Mouse (Mus musculus) WW6 (cell line): ENCODE data around the gene Csf1.

Experiments used
- DNase-seq: peaks from one replicate; pipeline ENCODE4 v3.0.0-alpha.2; 2013; ENCODE audit warnings: low read depth, low spot score

The Csf1 gene

DNA sequence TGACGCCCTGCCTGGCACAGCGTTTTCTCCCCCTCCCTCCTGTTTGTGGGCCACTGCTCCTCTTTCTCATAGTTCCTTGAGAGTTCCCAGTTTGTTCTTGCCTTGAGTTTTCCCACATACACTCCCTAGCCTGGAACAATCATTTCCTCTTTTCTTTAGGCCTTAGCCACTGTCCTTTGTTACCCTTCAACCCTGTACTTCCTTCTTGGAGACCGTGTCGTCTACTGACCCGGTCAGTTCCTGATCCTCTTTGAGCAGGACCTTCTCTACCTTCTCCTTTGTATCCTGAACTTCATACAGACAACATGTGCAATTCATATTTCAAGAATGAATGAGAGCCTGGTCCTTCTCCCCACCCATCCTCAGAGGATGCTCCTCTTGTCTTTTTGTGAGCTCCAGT lies 21.0 kb upstream of the Csf1 start:
- DNase-seq = no peak

DNA sequence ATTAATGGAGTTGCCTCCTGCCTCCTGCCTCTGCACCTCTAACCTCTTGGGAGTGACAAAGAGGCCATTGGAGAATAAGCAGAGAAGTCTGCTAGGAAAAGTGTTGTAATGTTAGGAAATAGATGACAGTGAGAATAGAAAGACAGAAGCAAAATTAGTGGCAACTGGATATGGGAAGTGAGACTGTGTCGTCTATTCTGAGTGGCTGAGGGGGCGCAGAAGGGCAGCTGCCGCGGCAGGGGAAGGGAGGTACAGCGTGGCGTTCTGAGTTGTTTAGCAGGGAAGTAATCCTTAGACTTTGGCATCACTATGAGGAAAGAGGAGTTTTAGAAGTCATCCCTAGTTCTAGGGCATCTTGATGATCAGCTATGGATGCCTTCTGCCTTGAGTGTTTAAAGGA lies 17.7 kb upstream of the Csf1 start:
- DNase-seq = no peak

GRCm38 (mm10) chr3:107776295-107776694 lies 16.0 kb upstream of the Csf1 start:
- no peak for DNase-seq

- DNase-seq = no peak
Measured at GRCm38 (mm10) chr3:107775736-107776135, 15.5 kb upstream of the Csf1 start.

GRCm38 (mm10) chr3:107775056-107775455 lies 14.8 kb upstream of the Csf1 start:
- DNase-seq = no peak

DNA sequence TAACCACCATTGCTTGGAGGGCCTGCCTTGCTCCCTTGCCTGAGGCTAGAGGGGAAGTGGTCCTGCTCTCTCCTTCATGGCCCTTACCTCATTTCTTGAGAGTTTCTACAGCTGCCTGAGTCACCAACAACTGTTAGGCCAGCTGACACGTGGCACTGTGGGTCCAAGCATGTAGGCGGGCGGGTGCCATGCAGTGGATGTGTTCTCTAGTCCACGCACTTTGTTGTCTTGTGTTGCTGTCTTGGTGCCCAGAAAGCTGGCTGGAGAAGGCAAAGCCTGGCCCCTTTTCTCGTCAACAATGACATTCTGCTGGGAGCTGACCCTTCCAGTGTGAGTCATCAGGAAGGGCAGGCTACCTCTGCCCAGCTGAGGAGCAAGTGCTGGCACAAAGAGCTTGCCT lies 12.6 kb upstream of the Csf1 start:
- DNase-seq = no peak

DNA sequence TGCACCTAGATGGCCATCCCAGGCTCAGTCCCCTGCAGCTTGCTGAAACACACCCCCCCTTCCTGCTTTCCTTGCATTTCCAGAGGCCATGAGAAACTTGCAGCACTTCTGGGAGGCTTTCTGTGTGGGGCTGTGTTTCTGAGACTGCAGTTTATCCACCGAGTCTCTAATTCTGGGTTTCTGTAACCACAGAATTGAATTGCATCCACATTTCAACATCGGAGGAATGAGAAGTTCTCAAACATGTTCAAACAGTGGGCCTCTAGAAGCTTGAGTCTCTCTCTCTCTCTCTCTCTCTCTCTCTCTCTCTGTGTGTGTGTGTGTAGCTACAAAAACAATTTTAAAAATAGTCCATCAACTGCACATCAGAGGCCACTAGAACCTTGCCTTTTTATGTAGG lies 9.4 kb upstream of the Csf1 start:
- no peak for DNase-seq

GRCm38 (mm10) chr3:107768104-107768989 lies 8.1 kb upstream of the Csf1 start:
- no peak for DNase-seq

GRCm38 (mm10) chr3:107766804-107767203 lies 6.5 kb upstream of the Csf1 start:
- DNase-seq = no peak

GRCm38 (mm10) chr3:107765979-107766378 lies 5.7 kb upstream of the Csf1 start:
- DNase-seq = no peak

DNA sequence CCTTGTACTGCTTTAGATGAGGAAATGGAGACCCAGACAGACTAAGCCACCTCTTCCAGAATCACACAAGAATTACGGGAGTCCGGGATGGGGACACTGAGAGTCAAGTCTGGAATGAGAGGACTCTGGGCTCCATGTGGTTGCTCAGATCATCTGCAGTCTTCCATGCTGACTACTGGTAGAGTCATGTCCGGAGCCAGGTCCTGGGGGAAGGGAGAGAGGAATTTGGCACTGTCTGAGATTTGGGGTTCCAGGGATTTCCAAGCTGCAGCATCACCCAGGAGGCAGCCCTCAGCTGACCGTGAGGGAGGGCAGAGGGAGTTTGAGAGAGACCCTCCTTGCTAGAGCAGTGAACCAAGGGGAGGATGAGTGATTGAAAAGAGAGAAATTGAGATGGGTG lies 3.3 kb upstream of the Csf1 start:
- DNase-seq = no peak

DNA sequence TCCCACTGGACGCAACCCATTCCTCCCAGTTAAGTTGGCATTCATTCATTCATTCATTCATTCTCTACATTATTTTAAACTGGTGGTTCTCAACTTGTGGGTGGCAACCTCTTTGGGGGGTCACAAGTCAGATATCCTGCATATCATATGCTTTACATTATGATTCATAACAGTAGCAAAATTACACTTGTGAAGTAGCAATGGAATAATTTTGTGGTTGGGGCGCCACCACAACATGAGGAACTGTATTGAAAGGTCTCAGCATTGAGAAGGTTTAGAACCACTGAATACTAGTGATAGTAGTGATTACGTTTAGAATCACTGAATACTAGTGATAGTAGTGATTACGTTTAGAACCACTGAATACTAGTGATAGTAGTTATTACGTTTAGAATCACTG lies 1.2 kb upstream of the Csf1 start:
- no peak for DNase-seq

DNA sequence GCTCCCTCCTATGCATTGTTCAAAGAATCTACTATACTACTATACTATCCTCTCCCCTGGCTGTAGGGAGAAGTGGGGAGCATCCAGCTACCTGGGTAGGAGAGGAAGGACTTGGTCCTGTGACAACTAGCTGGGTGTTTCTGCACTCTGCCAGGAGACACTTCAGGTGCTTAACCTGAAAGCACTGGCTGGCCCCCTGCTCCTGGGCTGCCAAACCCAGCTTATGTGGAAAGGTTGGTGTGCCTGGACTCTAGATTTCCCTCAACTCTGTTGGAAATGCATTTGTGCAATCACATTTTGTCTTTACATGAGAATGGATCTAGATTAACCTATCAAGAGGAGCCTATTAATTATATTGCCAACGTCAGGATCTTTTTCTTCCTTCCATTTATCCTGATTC lies 502 bp upstream of the Csf1 start:
- no peak for DNase-seq

GRCm38 (mm10) chr3:107758638-107759037 lies 1.6 kb downstream of the Csf1 start:
- DNase-seq = no peak

DNA sequence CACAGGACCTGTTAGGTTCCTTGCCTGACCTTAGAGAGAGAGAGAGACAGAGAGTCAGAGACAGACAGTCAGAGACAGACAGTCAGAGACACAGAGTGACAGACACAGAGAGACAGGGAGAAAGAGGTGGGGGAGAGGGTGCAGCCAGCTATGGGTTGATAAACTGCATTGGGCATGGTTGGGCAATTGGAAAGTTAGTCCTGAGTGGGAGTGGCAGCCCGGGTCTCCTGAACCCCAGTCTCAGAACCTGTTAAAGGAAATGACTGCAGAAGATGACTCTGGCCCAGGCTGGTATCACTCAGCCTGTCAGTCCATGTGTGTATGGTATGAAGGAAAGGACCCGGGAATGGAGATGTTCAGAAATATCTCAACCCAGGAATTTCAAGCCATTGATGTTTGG lies 2.1 kb downstream of the Csf1 start:
- no peak for DNase-seq

- no peak for DNase-seq
Measured at GRCm38 (mm10) chr3:107757365-107758129, 2.7 kb downstream of the Csf1 start.

DNA sequence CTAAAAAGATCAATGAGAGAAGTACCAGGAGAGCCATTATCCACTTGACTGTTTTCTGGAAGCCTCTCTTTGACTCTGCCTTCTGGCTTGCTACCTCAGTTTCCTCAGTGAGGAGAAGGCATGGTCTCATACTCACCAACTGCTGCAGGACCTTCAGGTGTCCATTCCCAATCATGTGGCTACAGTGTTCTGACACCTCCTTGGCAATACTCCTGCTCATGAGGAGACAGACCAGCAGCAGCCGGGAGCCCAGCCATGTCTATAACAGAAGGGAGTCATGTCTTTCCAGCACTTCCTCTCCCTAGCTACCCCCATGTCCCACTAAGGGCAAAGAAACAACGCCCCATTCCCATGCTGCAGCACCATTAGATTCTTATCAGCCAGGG lies 3.8 kb downstream of the Csf1 start:
- DNase-seq = no peak

GRCm38 (mm10) chr3:107755702-107756480 lies 4.4 kb downstream of the Csf1 start:
- DNase-seq = no peak

DNA sequence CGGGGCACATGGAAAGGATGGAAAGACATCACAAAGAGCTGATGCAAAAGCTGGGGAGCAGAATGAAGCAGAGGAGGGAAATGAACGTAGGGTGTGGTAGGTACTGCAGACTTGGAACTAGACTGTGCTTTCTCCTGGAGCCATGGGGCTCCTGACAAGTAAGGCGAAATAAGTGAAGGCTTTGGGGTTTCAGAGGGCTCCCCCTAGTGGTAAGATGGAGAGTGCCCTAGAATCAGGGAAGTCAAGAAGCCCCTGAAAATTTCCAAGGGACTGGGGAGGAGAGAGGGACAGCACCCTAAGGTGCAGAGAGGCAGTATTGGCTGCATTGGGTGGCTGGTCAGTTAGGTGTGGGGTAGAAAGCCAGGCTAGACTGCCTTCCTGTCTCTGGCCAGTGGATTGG lies 5.6 kb downstream of the Csf1 start:
- DNase-seq = no peak

- DNase-seq = no peak
Measured at GRCm38 (mm10) chr3:107751607-107752006, 8.7 kb downstream of the Csf1 start.

GRCm38 (mm10) chr3:107750775-107751540 lies 9.3 kb downstream of the Csf1 start:
- DNase-seq = no peak
